Mouse (Mus musculus) spleen, postnatal 0 days (tissue): ENCODE results near the gene Fmr1nb. TPM values are rescaled to one million over a fixed set of nuclear protein-coding genes. Genes with fewer than 3 reads are reported as not detected.

Experiments used
- polyA plus RNA-seq: library from polyadenylated mRNA; unstranded; fragments of >200 nt; fragmentation: Nextera tagmentation; extraction: Ambion mirVana; gene quantifications from 2 replicates; pipeline ENCODE4 v1.2.1, GENCODE M21; 2015

Gene Fmr1nb
- polyA plus RNA-seq = not detected in 2 replicates

GRCm38 (mm10) chrX:68761606-68762005 lies at the start of gene Fmr1nb:
TSS of gene Fmr1nb (plus strand) at chrX:68761839.

GRCm38 (mm10) chrX:68821059-68821458 lies 59.4 kb downstream of the Fmr1nb start, which contains the start of gene Gm14698:
TSS of gene Gm14698 (plus strand) at chrX:68821093.

Other genes starting within 250 kb of the Fmr1nb start
- 27.0 and 29.6 TPM in 2 replicates for gene Fmr1, start 83.3 kb upstream of the Fmr1nb start, polyA plus RNA-seq
- gene Gm14698, start 59.3 kb downstream of the Fmr1nb start, polyA plus RNA-seq = 1.8 and 2.2 TPM in 2 replicates
- gene Gm6812, start 131.2 kb downstream of the Fmr1nb start, polyA plus RNA-seq = not detected in 2 replicates